Mouse (Mus musculus): Measurements from ENCODE around the gene Tagln.

- TF ChIP-seq POLR2A (IDR thresholded peaks at IDR 0.05; ENCODE audit: borderline replicate concordance, extremely low read depth, insufficient read depth, insufficient read length, poor library complexity, severe bottlenecking) (peak; percentile 76), CTCF (IDR thresholded peaks at IDR 0.05; ENCODE audit: borderline replicate concordance, extremely low read depth, insufficient read depth, insufficient read length) (peak; percentile 86)
These were observed 29.3 kb downstream of the Tagln start, which contains the start of the genes Pcsk7 and Rnf214 for GRCm38 (mm10) chr9:45906355-45907077.

Measured in brain, embryonic 14.5 days (tissue).